Mouse (Mus musculus): Measurements from ENCODE around the gene Fuk.

GRCm38 (mm10) chr8:110851186-110851585 lies 51.1 kb downstream of the Fuk start:
- TF ChIP-seq CTCF (IDR thresholded peaks at IDR 0.05; ENCODE audit: low read depth, low read length) (no peak), GATA1 (IDR thresholded peaks at IDR 0.05; ENCODE audit: borderline replicate concordance, low read length) (no peak), GATA2 (IDR thresholded peaks at IDR 0.05; ENCODE audit: borderline replicate concordance, low read depth, low read length) (no peak), TAL1 (conservative IDR thresholded peaks at IDR 0.05; ENCODE audit: low read depth, low read length) (no peak)

All from G1E (cell line).